Comparison of ENCODE assay signal across 8 mouse cellular contexts in genomic region chr1:163313921-163314725, GRCm38 (mm10). TPM values are rescaled to one million over a fixed set of nuclear protein-coding genes. Genes with fewer than 3 reads are reported as not detected.
DNase-seq lines count a peak whose midpoint lies in the region; ATAC-seq lines count a peak whose summit lies in the region.

No protein-coding gene starts in this region.

- WGBS in lung, embryonic 15.5 days = 1% methylated on average over 21 of the region's 21 CpGs
- WGBS in heart, embryonic 14.5 days = under 1% methylated on average over 21 of the region's 21 CpGs
- under 1% methylated on average over 21 of the region's 21 CpGs for WGBS in neural tube, embryonic 13.5 days

- H3K36me3 ChIP-seq in lung, embryonic 15.5 days = no peaks in the 10 kb centered on the region
- no peaks in the 10 kb centered on the region for H3K36me3 ChIP-seq in heart, embryonic 14.5 days (ENCODE audit: control insufficient read depth, insufficient read depth, low read length)
- no peaks in the 10 kb centered on the region for H3K36me3 ChIP-seq in neural tube, embryonic 13.5 days

- H3K9me3 ChIP-seq in lung, embryonic 15.5 days = no peaks in the 10 kb centered on the region
- no peaks in the 10 kb centered on the region for H3K9me3 ChIP-seq in heart, embryonic 14.5 days (ENCODE audit: control insufficient read depth, low read length)
- no peaks in the 10 kb centered on the region for H3K9me3 ChIP-seq in neural tube, embryonic 13.5 days

- peak overlapping the region; percentile 57 for H3K4me3 ChIP-seq in lung, embryonic 15.5 days
- peak overlapping the region; percentile 69 to 84 for H3K4me3 ChIP-seq in heart, embryonic 14.5 days (ENCODE audit: control insufficient read depth in 1 of 2, insufficient read depth in 1 of 2, low read depth in 1 of 2, low read length in 2 of 2)
- H3K4me3 ChIP-seq in neural tube, embryonic 13.5 days = peak overlapping the region; percentile 41

- H3K4me2 ChIP-seq in lung, embryonic 15.5 days = peak overlapping the region; percentile 93
- peak overlapping the region; percentile 97 for H3K4me2 ChIP-seq in heart, embryonic 14.5 days (ENCODE audit: low read length)
- H3K4me2 ChIP-seq in neural tube, embryonic 13.5 days = peak overlapping the region; percentile 62

- DNase-seq in lung, postnatal 36 days = no peak
- peak; percentile 14 to 40 for DNase-seq in kidney, postnatal 25 days
- DNase-seq in c-Kit-positive CD71-positive TER-119-positive erythroid progenitor cells, embryonic 14.5 days (ENCODE audit: low spot score) = no peak
- no peak for DNase-seq in gastrocnemius, postnatal 25 days
- DNase-seq in adrenal gland, adult 8-10 months = no peak

- 0 out of 2 replicates have a peak overlapping the region, but pooled peaks have one; percentile 15 for H3K9ac ChIP-seq in lung, embryonic 15.5 days
- H3K9ac ChIP-seq in heart, embryonic 14.5 days (ENCODE audit: low read length) = peak overlapping the region; percentile 80
- peak overlapping the region; percentile 53; the same call in 1 of the 2 replicates for H3K9ac ChIP-seq in neural tube, embryonic 13.5 days

- peaks cover 78% of the 10 kb centered on the region for H3K27me3 ChIP-seq in lung, embryonic 15.5 days
- peaks cover 32% of the 10 kb centered on the region for H3K27me3 ChIP-seq in heart, embryonic 14.5 days (ENCODE audit: control insufficient read depth, insufficient read depth, low read length)
- H3K27me3 ChIP-seq in neural tube, embryonic 13.5 days = peaks cover 91% of the 10 kb centered on the region

- H3K4me1 ChIP-seq in lung, embryonic 15.5 days = peaks cover 29% of the 10 kb centered on the region
- peaks cover 0 to 6% of the 10 kb centered on the region in 2 experiments; a peak in 2 of 4 replicates for H3K4me1 ChIP-seq in heart, embryonic 14.5 days (ENCODE audit: control insufficient read depth in 2 of 2, insufficient read depth in 2 of 2, low read length in 2 of 2)
- peaks cover 42% of the 10 kb centered on the region for H3K4me1 ChIP-seq in neural tube, embryonic 13.5 days (replicated peaks)

- H3K27ac ChIP-seq in lung, embryonic 15.5 days = peak overlapping the region; percentile 78
- H3K27ac ChIP-seq in heart, embryonic 14.5 days (replicated peaks in 1 of 2; ENCODE audit: control insufficient read depth in 1 of 2, insufficient read depth in 1 of 2, low read depth in 2 of 2, low read length in 2 of 2) = peak overlapping the region in 1 of 2 experiments; percentile 12; a peak in 1 of 4 replicates
- H3K27ac ChIP-seq in neural tube, embryonic 13.5 days (replicated peaks) = no peak overlapping the region

- ATAC-seq in lung, embryonic 15.5 days (ENCODE audit: borderline replicate concordance, extremely low read depth, low FRiP score, low TSS enrichment) = peak; percentile 44; the same call in 1 of the 2 replicates
- no peak for ATAC-seq in heart, embryonic 14.5 days (ENCODE audit: insufficient number of reproducible peaks, insufficient read depth, low FRiP score, low read depth)
- 0 out of 2 replicates have a peak, but pooled peaks have one; percentile 16 for ATAC-seq in neural tube, embryonic 13.5 days (ENCODE audit: low read depth)

RNA-seq across cellular contexts. Expression of gene Prrx1, which starts 0.6 kb away (rescaled TPM):
- 10.6 and 11.5 TPM in 2 replicates for polyA plus RNA-seq in lung, embryonic 15.5 days (2015; fragmentation: Nextera tagmentation; extraction: Ambion mirVana)
- polyA plus RNA-seq in heart, embryonic 14.5 days (2014; fragmentation: Nextera tagmentation; extraction: Ambion mirVana) = 8.9 and 9.0 TPM in 2 replicates
- 5.6 and 13.7 TPM in 2 replicates for polyA plus RNA-seq in neural tube, embryonic 13.5 days (2015; fragmentation: Nextera tagmentation; extraction: Ambion mirVana)
- total RNA-seq in gastrocnemius, postnatal 25 days (2021) = 10 to 100 TPM; 35.5 to 43.2 TPM
- total RNA-seq in adrenal gland, adult 8-10 months (2022) = 10 to 100 TPM in 1 of 4 experiments, 1 to 10 TPM in 3; 6.5 to 13.1 (median 8.4) TPM

Comparison
In these comparisons a context has a peak if more than half of its experiments do, and no peak if none do; other contexts are left out.
1. H3K9ac ChIP-seq: peak in every context shown above with its lines; median percentile 80 in heart, embryonic 14.5 days; 53 in neural tube, embryonic 13.5 days; 15 in lung, embryonic 15.5 days.
2. DNase-seq: peak in kidney, postnatal 25 days (2 of 2); none in lung, postnatal 36 days (single experiment), c-Kit-positive CD71-positive TER-119-positive erythroid progenitor cells, embryonic 14.5 days (single experiment), gastrocnemius, postnatal 25 days (single experiment) and adrenal gland, adult 8-10 months (single experiment).
3. Peak in every context shown above with its lines, with median percentiles within 50 percentile points of each other: H3K4me2 ChIP-seq and H3K4me3 ChIP-seq.